Mouse (Mus musculus): Measurements from ENCODE around the gene Lce1b. TPM values are rescaled to one million over a fixed set of nuclear protein-coding genes. Genes with fewer than 3 reads are reported as not detected.
"Not testable (repeated sequence)": the region's sequence is repeated elsewhere in the genome, so short reads cannot be mapped to it uniquely, and the experiment has no call there.

The Lce1b gene
- polyA plus RNA-seq (2015; fragmentation: Nextera tagmentation; extraction: Ambion mirVana), result not detected in 2 replicates

GRCm38 (mm10) chr3:92656826-92657225 is at the start of gene Lce1b:
Lce1b (minus strand) TSS chr3:92656926.
- Histone ChIP-seq H3K27me3 (no peaks in the 10 kb centered on the region), H3K36me3 (no peaks in the 10 kb centered on the region), H3K4me3 (no peak within 1 kb of the TSS), H3K4me2 (no peak within 1 kb of the TSS), H3K27ac (no peak within 1 kb of the TSS), H3K4me1 (no peaks in the 10 kb centered on the region), H3K9ac (no peak within 1 kb of the TSS), H3K9me3 (no peaks in the 10 kb centered on the region)
- ATAC-seq (ENCODE audit: insufficient number of reproducible peaks, insufficient read depth, low FRiP score, low TSS enrichment, low read depth), result no peak

DNA sequence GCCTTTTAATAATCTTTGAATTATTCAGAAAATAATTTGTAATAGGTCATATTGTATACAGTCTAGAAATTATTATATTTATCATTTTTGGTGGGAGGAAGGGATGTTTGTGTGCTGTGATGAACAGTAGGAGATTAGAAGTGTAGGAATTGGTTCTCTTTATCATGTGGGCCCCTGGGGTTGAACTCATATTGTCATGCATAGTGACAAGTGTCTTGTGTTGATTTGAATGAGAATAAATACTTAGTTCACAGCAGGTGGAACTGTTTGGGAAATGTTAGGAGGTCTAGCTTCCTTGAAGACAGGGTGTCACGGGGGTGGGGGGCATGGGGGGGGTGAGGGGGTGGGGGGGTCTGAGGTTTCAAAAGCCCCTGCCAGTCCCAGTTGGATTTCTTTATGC is 37.9 kb upstream of the Lce1b start:
- H3K4me2 ChIP-seq, result no peak overlapping the region
- 11% methylated on average over 1 of the region's 1 CpGs for WGBS
- H3K9me3 ChIP-seq, result no peaks in the 10 kb centered on the region
- no peaks in the 10 kb centered on the region for H3K27me3 ChIP-seq
- no peak overlapping the region for H3K9ac ChIP-seq
- no peaks in the 10 kb centered on the region for H3K36me3 ChIP-seq
- H3K27ac ChIP-seq, result no peak overlapping the region
- H3K4me3 ChIP-seq, result no peak overlapping the region
- no peak for ATAC-seq (ENCODE audit: insufficient number of reproducible peaks, insufficient read depth, low FRiP score, low TSS enrichment, low read depth)
- H3K4me1 ChIP-seq, result no peaks in the 10 kb centered on the region

DNA sequence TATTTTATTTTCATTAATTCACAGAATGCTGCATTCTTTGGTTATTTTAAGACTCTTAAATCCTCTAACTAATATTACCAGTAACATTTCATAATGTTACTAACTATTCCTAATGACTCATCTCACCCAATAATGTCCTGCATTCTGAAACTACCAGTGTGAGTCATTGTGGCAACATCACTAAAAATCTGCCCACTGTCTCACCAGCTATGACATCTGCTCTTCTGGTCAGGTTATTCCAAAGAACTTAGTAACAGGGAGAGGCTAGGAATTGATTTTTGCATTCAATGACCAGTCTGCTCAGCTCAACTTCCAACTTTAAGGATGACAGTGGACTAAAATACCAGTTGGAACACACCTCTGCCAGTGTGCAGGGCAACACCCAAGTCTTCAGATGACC is 35.0 kb upstream of the Lce1b start:
- ATAC-seq (ENCODE audit: insufficient number of reproducible peaks, insufficient read depth, low FRiP score, low TSS enrichment, low read depth), result no peak
- no peak overlapping the region for H3K9ac ChIP-seq

DNA sequence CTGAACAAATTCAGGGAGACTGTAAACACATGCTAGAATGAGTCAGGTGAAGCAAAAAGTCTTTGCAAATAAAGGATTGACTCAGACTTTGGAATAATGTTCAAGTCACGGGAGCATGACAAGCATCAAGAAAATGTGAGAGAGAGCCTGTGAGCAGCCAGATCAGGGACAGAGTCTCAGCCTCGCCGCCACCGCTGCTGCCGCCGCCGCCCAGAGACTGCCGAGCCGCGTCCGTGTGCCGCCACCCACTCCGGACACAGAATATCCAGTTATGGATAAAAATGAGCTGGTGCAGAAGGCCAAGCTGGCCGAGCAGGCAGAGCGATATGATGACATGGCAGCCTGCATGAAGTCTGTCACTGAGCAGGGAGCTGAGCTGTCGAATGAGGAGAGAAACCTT is 32.4 kb upstream of the Lce1b start:
- not testable (repeated sequence) for H3K4me2 ChIP-seq; H3K27ac ChIP-seq; ATAC-seq (ENCODE audit: insufficient number of reproducible peaks, insufficient read depth, low FRiP score, low TSS enrichment, low read depth); H3K4me3 ChIP-seq; H3K4me1 ChIP-seq; H3K36me3 ChIP-seq; H3K27me3 ChIP-seq; H3K9ac ChIP-seq; H3K9me3 ChIP-seq
- WGBS, result 82% methylated on average over 16 of the region's 16 CpGs

More for the DNA sequence above, 35.0 kb upstream of the Lce1b start:
- Histone ChIP-seq H3K27ac (no peak overlapping the region), H3K27me3 (no peaks in the 10 kb centered on the region), H3K4me2 (no peak overlapping the region), H3K9me3 (no peaks in the 10 kb centered on the region), H3K4me1 (no peaks in the 10 kb centered on the region), H3K4me3 (no peak overlapping the region), H3K36me3 (no peaks in the 10 kb centered on the region)

GRCm38 (mm10) chr3:92687110-92687509 is 30.4 kb upstream of the Lce1b start, which contains the start of gene Lce1d:
Lce1d (minus strand) TSS chr3:92687210.
- Histone ChIP-seq H3K9ac (no peak within 1 kb of the TSS), H3K27me3 (no peaks in the 10 kb centered on the region), H3K9me3 (no peaks in the 10 kb centered on the region), H3K36me3 (no peaks in the 10 kb centered on the region), H3K4me3 (no peak within 1 kb of the TSS), H3K4me1 (no peaks in the 10 kb centered on the region), H3K27ac (no peak within 1 kb of the TSS), H3K4me2 (no peak within 1 kb of the TSS)
- WGBS, result 59% methylated on average over 2 of the region's 2 CpGs
- no peak for ATAC-seq (ENCODE audit: insufficient number of reproducible peaks, insufficient read depth, low FRiP score, low TSS enrichment, low read depth)

GRCm38 (mm10) chr3:92678947-92679346 is 22.2 kb upstream of the Lce1b start, which contains the start of gene Lce1c:
Lce1c (plus strand) TSS chr3:92679247.
- H3K27me3 ChIP-seq, result no peaks in the 10 kb centered on the region
- no peak for ATAC-seq (ENCODE audit: insufficient number of reproducible peaks, insufficient read depth, low FRiP score, low TSS enrichment, low read depth)
- WGBS, result 92% methylated on average over 4 of the region's 4 CpGs

GRCm38 (mm10) chr3:92670215-92670614 is 13.5 kb upstream of the Lce1b start, which contains the start of gene Lce1a2:
Lce1a2 (minus strand) TSS chr3:92670315.
- H3K36me3 ChIP-seq, result no peaks in the 10 kb centered on the region
- H3K4me2 ChIP-seq, result no peak within 1 kb of the TSS
- no peak for ATAC-seq (ENCODE audit: insufficient number of reproducible peaks, insufficient read depth, low FRiP score, low TSS enrichment, low read depth)
- no peaks in the 10 kb centered on the region for H3K27me3 ChIP-seq
- no peaks in the 10 kb centered on the region for H3K4me1 ChIP-seq
- H3K9ac ChIP-seq, result no peak within 1 kb of the TSS
- H3K9me3 ChIP-seq, result no peaks in the 10 kb centered on the region
- no peak within 1 kb of the TSS for H3K27ac ChIP-seq
- no peak within 1 kb of the TSS for H3K4me3 ChIP-seq

More at GRCm38 (mm10) chr3:92678947-92679346, 22.2 kb upstream of the Lce1b start, which contains the start of gene Lce1c:
- no peak within 1 kb of the TSS for H3K4me3 ChIP-seq
- H3K9ac ChIP-seq, result no peak within 1 kb of the TSS
- no peaks in the 10 kb centered on the region for H3K36me3 ChIP-seq
- H3K4me1 ChIP-seq, result no peaks in the 10 kb centered on the region
- no peaks in the 10 kb centered on the region for H3K9me3 ChIP-seq
- no peak within 1 kb of the TSS for H3K27ac ChIP-seq
- H3K4me2 ChIP-seq, result no peak within 1 kb of the TSS

DNA sequence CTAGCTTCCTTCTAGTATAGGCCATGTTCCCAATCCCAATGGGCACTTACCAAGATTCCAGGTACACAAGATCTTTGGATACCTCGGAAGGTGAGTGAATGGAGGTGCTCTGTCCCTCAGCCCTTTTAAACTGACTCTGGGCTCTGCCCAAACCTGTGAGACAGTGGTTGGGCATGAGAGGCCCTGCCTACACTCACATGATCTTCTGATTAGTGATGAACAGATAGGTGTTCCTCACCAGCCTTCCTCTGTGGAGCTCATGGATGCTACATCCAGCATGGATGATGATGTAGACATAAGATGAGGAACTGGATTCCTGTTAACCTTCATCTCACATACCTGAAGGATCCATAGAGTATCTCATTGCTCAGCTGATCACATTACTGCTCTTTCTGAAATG is 8.5 kb downstream of the Lce1b start, which contains the start of gene Lce1a1:
Gene Lce1a1 (minus strand): TSS at position 101 of the 400 bp plus-strand sequence.
- no peak within 1 kb of the TSS for H3K4me2 ChIP-seq
- ATAC-seq (ENCODE audit: insufficient number of reproducible peaks, insufficient read depth, low FRiP score, low TSS enrichment, low read depth), result no peak
- no peak within 1 kb of the TSS for H3K9ac ChIP-seq
- H3K4me1 ChIP-seq, result no peaks in the 10 kb centered on the region
- no peaks in the 10 kb centered on the region for H3K9me3 ChIP-seq
- no peaks in the 10 kb centered on the region for H3K27me3 ChIP-seq
- no peak within 1 kb of the TSS for H3K4me3 ChIP-seq
- WGBS, result 80% methylated on average over 1 of the region's 1 CpGs
- no peaks in the 10 kb centered on the region for H3K36me3 ChIP-seq
- no peak within 1 kb of the TSS for H3K27ac ChIP-seq

- ATAC-seq (ENCODE audit: insufficient number of reproducible peaks, insufficient read depth, low FRiP score, low TSS enrichment, low read depth), result no peak
- WGBS, result 93% methylated on average over 15 of the region's 15 CpGs
- no peaks in the 10 kb centered on the region for H3K27me3 ChIP-seq
- no peak overlapping the region for H3K4me3 ChIP-seq
- H3K9me3 ChIP-seq, result no peaks in the 10 kb centered on the region
- H3K9ac ChIP-seq, result no peak overlapping the region
- H3K36me3 ChIP-seq, result no peaks in the 10 kb centered on the region
- H3K27ac ChIP-seq, result no peak overlapping the region
- H3K4me2 ChIP-seq, result no peak overlapping the region
- H3K4me1 ChIP-seq, result no peaks in the 10 kb centered on the region
These were observed 16.9 kb downstream of the Lce1b start for GRCm38 (mm10) chr3:92639854-92640253.

GRCm38 (mm10) chr3:92638653-92638991 is 18.1 kb downstream of the Lce1b start:
- H3K4me2 ChIP-seq, result no peak overlapping the region
- H3K9ac ChIP-seq, result no peak overlapping the region
- H3K27ac ChIP-seq, result no peak overlapping the region
- ATAC-seq (ENCODE audit: insufficient number of reproducible peaks, insufficient read depth, low FRiP score, low TSS enrichment, low read depth), result no peak
- H3K27me3 ChIP-seq, result no peaks in the 10 kb centered on the region
- WGBS, result 73% methylated on average over 3 of the region's 3 CpGs
- no peaks in the 10 kb centered on the region for H3K9me3 ChIP-seq
- H3K4me1 ChIP-seq, result no peaks in the 10 kb centered on the region
- H3K36me3 ChIP-seq, result no peaks in the 10 kb centered on the region
- H3K4me3 ChIP-seq, result no peak overlapping the region

DNA sequence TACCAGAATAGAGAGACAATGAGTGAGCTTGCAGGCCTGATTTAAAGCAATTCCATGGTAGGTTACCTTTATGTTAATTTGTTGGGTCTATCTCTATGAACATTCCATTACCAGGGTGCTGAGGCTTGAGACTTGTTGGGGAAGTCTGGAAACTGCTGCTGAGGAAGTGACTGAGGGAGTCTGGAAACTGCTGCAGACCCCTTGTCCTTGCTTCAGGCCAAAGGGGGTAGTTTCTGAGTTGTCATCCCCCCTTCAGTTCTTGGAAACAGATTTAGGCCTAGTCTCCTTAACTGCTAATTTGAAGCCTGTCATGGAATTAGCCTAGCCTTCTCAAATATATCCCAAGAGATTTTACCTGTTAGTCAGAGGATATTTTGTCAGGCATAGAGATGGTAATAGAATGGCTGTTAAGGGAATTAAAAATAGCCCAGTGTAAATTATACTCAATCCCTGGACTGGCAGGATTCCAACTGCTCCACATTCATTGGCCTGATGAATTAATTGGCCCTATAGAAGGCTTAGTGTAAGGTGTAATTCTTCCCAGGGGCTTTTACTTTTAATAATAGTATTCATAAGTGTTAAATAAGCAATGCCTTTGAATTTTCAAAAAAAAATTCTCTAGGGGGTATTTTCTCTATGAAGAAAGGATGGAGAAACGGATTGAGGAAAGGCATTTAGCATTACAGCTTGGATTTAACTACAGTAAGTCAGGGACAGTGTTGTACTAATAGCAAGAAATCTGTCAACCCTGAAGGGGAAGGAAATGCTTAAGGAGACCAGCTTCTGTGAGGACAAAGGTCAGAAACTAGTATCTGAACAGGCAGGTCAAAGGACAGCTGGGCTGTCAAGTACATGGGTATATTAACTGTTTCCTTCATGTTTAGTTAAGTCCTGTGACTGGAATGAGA is 18.7 kb downstream of the Lce1b start:
- WGBS, result 29% methylated on average over 1 of the region's 1 CpGs
- no peaks in the 10 kb centered on the region for H3K4me1 ChIP-seq
- no peak overlapping the region for H3K4me2 ChIP-seq
- H3K9ac ChIP-seq, result no peak overlapping the region
- H3K36me3 ChIP-seq, result no peaks in the 10 kb centered on the region
- no peak overlapping the region for H3K4me3 ChIP-seq
- H3K27me3 ChIP-seq, result no peaks in the 10 kb centered on the region
- no peak overlapping the region for H3K27ac ChIP-seq
- no peaks in the 10 kb centered on the region for H3K9me3 ChIP-seq
- no peak for ATAC-seq (ENCODE audit: insufficient number of reproducible peaks, insufficient read depth, low FRiP score, low TSS enrichment, low read depth)

DNA sequence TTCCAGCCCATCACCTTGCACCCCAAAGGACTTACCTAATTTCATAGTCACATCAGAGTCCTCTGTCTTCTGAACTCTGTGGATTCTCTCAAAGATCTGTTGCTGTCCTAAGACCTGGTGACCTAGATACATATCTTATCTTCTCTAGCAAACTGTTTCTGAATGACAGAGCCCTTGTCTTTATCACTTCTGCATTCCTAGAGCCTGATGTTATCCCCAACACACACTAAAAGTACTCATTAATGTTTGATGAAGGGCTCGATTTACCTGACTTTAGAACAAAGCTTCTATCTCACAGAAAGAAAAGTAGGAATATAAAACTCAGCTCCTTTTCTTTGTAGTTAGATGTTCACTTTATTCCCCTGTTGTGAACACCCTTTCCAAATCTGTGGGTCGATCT is 35.2 kb downstream of the Lce1b start, which contains the start of gene Lce6a:
Gene Lce6a (minus strand): TSS at position 101 of the 400 bp plus-strand sequence.
- Histone ChIP-seq H3K4me2 (no peak within 1 kb of the TSS), H3K27me3 (no peaks in the 10 kb centered on the region), H3K9me3 (no peaks in the 10 kb centered on the region), H3K27ac (no peak within 1 kb of the TSS), H3K4me1 (no peaks in the 10 kb centered on the region), H3K36me3 (no peaks in the 10 kb centered on the region), H3K4me3 (no peak within 1 kb of the TSS), H3K9ac (no peak within 1 kb of the TSS)
- no peak for ATAC-seq (ENCODE audit: insufficient number of reproducible peaks, insufficient read depth, low FRiP score, low TSS enrichment, low read depth)
- WGBS, result 78% methylated on average over 2 of the region's 2 CpGs

Measured in embryonic facial prominence, embryonic 13.5 days (tissue).